In the genomic region with DNA sequence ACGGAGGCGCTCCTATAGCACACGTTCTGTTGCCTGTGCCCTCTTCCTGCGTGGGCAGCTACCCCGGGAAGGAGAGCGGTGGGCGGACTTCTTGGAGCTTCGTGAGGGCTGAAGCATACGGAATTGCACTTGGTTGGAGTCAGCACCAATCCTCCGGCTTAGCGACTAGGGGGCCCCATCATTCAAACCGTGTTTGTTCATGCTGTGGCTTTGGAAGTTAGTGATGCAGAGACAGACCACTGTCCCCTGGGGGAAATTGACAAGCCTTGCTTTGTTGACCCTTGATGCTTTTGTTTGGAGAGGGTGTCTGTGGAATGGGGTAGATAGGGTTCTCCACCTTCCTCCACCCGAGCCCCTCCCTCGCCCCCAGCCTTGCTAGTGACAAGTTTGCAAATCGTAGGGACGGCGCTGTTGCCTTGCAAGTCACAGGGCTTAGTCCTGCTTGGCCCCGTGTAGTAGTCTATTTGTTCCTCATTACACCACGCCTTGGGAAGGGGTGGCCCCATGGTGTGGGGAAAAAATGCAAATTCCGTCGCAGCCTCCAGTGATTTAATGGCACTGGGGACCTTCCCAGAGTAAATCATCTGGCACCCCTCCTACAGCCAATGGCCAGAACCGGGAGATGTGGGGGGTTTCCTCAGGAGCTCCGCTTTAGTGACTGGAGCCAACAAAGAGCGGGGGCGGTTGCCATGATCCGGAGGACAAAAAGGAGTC, we compare ENCODE assay signal across 9 mouse cellular contexts. TPM values are rescaled to one million over a fixed set of nuclear protein-coding genes. Genes with fewer than 3 reads are reported as not detected.
DNase-seq lines count a peak whose midpoint lies in the region; ATAC-seq lines count a peak whose summit lies in the region.
"Had no signal": no experiment of that assay in that cellular context is flagged by ENCODE, and none has a peak within 500 bp of the region (broad histone marks: within the 10 kb centered on the region; RNA-seq: fewer than 3 reads in every experiment).

No protein-coding gene starts in this region.

- peak overlapping the region; percentile 1 for H3K9ac ChIP-seq in forebrain, embryonic 16.5 days (replicated peaks; ENCODE audit: low read depth, low read length)
- 0 out of 2 replicates have a peak overlapping the region, but pooled peaks have one; percentile 11 for H3K9ac ChIP-seq in neural tube, embryonic 14.5 days (replicated peaks; ENCODE audit: low read depth, low read length)

- peaks cover 32% of the 10 kb centered on the region for H3K4me1 ChIP-seq in forebrain, embryonic 16.5 days (replicated peaks; ENCODE audit: control insufficient read depth, insufficient read depth, low read length)
- H3K4me1 ChIP-seq in neural tube, embryonic 14.5 days (ENCODE audit: control insufficient read depth, insufficient read depth, low read length) = peaks cover 12% of the 10 kb centered on the region; the same call in 1 of the 2 replicates

- WGBS in forebrain, embryonic 16.5 days = 1% methylated on average over 26 of the region's 26 CpGs
- 1% methylated on average over 26 of the region's 26 CpGs for WGBS in neural tube, embryonic 14.5 days

- DNase-seq in embryo, embryonic 9.5 days (ENCODE audit: extremely low spot score) = peak; percentile 54
- DNase-seq in left cerebral cortex, adult 18-20 months (ENCODE audit: low spot score in 2 of 2) = peak; percentile 75 to 86
- DNase-seq in testis, postnatal 10 days (ENCODE audit: low spot score) = no peak
- no peak for DNase-seq in heart, postnatal 10 days
- no peak for DNase-seq in cerebellum, postnatal 36 days
- DNase-seq: kidney, postnatal 36 days; thymus, adult 2 months had no signal

- peak overlapping the region; percentile 93 for H3K4me2 ChIP-seq in forebrain, embryonic 16.5 days (ENCODE audit: low read length)
- peak overlapping the region; percentile 93 for H3K4me2 ChIP-seq in neural tube, embryonic 14.5 days (ENCODE audit: low read depth, low read length)

- ATAC-seq in forebrain, embryonic 16.5 days = peak; percentile 54
- ATAC-seq in neural tube, embryonic 14.5 days (ENCODE audit: low read depth) = peak; percentile 68; the same call in 1 of the 2 replicates

- no peaks in the 10 kb centered on the region for H3K36me3 ChIP-seq in forebrain, embryonic 16.5 days (ENCODE audit: control insufficient read depth, insufficient read depth)
- no peaks in the 10 kb centered on the region for H3K36me3 ChIP-seq in neural tube, embryonic 14.5 days (ENCODE audit: control insufficient read depth, insufficient read depth, low read length)

- H3K9me3 ChIP-seq in forebrain, embryonic 16.5 days (ENCODE audit: control insufficient read depth, low read length) = no peaks in the 10 kb centered on the region
- no peaks in the 10 kb centered on the region for H3K9me3 ChIP-seq in neural tube, embryonic 14.5 days (ENCODE audit: control insufficient read depth, low read length)

- intact Hi-C loops in heart, postnatal 10 days (cut with DNase I) = no loop called here

- H3K4me3 ChIP-seq in forebrain, embryonic 16.5 days (replicated peaks; ENCODE audit: low read length) = peak overlapping the region; percentile 65
- peak overlapping the region; percentile 53 for H3K4me3 ChIP-seq in neural tube, embryonic 14.5 days (ENCODE audit: low read depth, low read length)

- peak overlapping the region; percentile 38; the same call in 1 of the 2 replicates for H3K27ac ChIP-seq in forebrain, embryonic 16.5 days (ENCODE audit: low read length)
- H3K27ac ChIP-seq in neural tube, embryonic 14.5 days (ENCODE audit: low read depth, low read length) = no peak overlapping the region

- no peaks in the 10 kb centered on the region; the same call in 1 of the 2 replicates for H3K27me3 ChIP-seq in forebrain, embryonic 16.5 days (replicated peaks; ENCODE audit: control insufficient read depth, insufficient read depth, low read length)
- H3K27me3 ChIP-seq in neural tube, embryonic 14.5 days (ENCODE audit: control insufficient read depth, insufficient read depth, low read length) = peaks cover 14% of the 10 kb centered on the region

RNA-seq across cellular contexts. Expression of a gene that starts 3.2 kb away (rescaled TPM):
- polyA plus RNA-seq in forebrain, embryonic 16.5 days (2015; fragmentation: Nextera tagmentation; extraction: Ambion mirVana) = 8.4 and 9.1 TPM in 2 replicates
- total RNA-seq in left cerebral cortex, adult 18-20 months (2021) = 100 to 1,000 TPM; 116 to 123 TPM
- polyA plus RNA-seq in neural tube, embryonic 14.5 days (2014; fragmentation: Nextera tagmentation; extraction: Ambion mirVana) = 5.5 and 6.2 TPM in 2 replicates
- total RNA-seq in heart, postnatal 10 days (2021) = under 1 TPM in 1 of 2 experiments, not detected in 1; 0.02 TPM

RNA-seq across cellular contexts. Expression of a gene that starts 59.2 kb away (rescaled TPM):
- polyA plus RNA-seq in forebrain, embryonic 16.5 days (2015; fragmentation: Nextera tagmentation; extraction: Ambion mirVana) = 96.0 and 98.9 TPM in 2 replicates
- total RNA-seq in left cerebral cortex, adult 18-20 months (2021) = 10 to 100 TPM; 45.7 to 49.5 TPM
- 78.9 and 79.8 TPM in 2 replicates for polyA plus RNA-seq in neural tube, embryonic 14.5 days (2014; fragmentation: Nextera tagmentation; extraction: Ambion mirVana)
- total RNA-seq in heart, postnatal 10 days (2021) = 1 to 10 TPM; 4.8 to 5.0 TPM

Comparison
In these comparisons a context has a peak if more than half of its experiments do, and no peak if none do; other contexts are left out.
1. DNase-seq: peak in embryo, embryonic 9.5 days (single experiment) and left cerebral cortex, adult 18-20 months (2 of 2); none in testis, postnatal 10 days (single experiment), heart, postnatal 10 days (0 of 2) and cerebellum, postnatal 36 days (0 of 2).
2. RNA of a gene that starts 3.2 kb away (total RNA-seq): 116 to 123 TPM in left cerebral cortex, adult 18-20 months; 0.02 TPM in heart, postnatal 10 days; every median in the first group is over 100 times any median in the second.
3. RNA of a gene that starts 59.2 kb away (total RNA-seq): 45.7 to 49.5 TPM in left cerebral cortex, adult 18-20 months; 4.8 to 5.0 TPM in heart, postnatal 10 days; every median in the first group is over 4 times any median in the second.